ENCODE assay signal across 11 mouse cellular contexts in the genomic region with DNA sequence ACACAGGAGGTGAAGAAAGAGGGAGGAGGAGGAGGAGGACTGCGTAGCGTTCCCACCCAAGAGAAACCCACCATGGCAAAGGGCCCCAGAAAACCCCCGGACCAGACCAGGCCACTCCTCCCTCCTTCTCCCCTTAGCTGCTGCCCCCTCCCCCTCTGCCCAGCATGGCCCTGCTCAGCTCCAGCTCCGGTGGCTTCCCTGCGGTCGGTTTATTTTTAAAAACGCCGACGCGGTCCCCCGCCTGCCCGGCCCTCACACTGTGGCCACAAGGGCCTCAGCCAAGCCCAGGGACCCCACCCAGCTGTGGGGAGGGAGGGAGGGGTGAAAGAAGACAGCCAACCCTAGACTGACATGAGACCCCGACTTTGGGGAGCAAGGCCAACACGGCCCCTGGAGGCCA. TPM values are rescaled to one million over a fixed set of nuclear protein-coding genes. Genes with fewer than 3 reads are reported as not detected.
DNase-seq lines count a peak whose midpoint lies in the region; ATAC-seq lines count a peak whose summit lies in the region.
"Had no signal": no experiment of that assay in that cellular context is flagged by ENCODE, and none has a peak within 500 bp of the region (broad histone marks: within the 10 kb centered on the region; RNA-seq: fewer than 3 reads in every experiment).

No protein-coding gene starts in this region.

- peak overlapping the region; percentile 42 for H3K4me2 ChIP-seq in embryonic facial prominence, embryonic 15.5 days (replicated peaks)
- peak overlapping the region; percentile 43 for H3K4me2 ChIP-seq in limb, embryonic 11.5 days (ENCODE audit: low read depth, severe bottlenecking)

- peak; percentile 72 for ATAC-seq in embryonic facial prominence, embryonic 15.5 days (ENCODE audit: insufficient number of reproducible peaks, low FRiP score, low TSS enrichment, low read depth)
- ATAC-seq in limb, embryonic 11.5 days (ENCODE audit: insufficient number of reproducible peaks, low FRiP score, low TSS enrichment, low read depth), result 0 out of 2 replicates have a peak, but pooled peaks have one; percentile 9
- ATAC-seq: Patski had no signal

- 3% methylated on average over 12 of the region's 14 CpGs for WGBS in embryonic facial prominence, embryonic 15.5 days
- 10% methylated on average over 14 of the region's 14 CpGs for WGBS in limb, embryonic 11.5 days

- peak overlapping the region; percentile 63 for H3K27ac ChIP-seq in embryonic facial prominence, embryonic 15.5 days (replicated peaks)
- H3K27ac ChIP-seq in limb, embryonic 11.5 days (replicated peaks; ENCODE audit: low read depth, low read length), result peak overlapping the region; percentile 18; the same call in 1 of the 2 replicates

- H3K9ac ChIP-seq in embryonic facial prominence, embryonic 15.5 days, result no peak overlapping the region
- peak overlapping the region; percentile 58 for H3K9ac ChIP-seq in limb, embryonic 11.5 days (ENCODE audit: low read length)

- peaks cover 40% of the 10 kb centered on the region for H3K4me1 ChIP-seq in embryonic facial prominence, embryonic 15.5 days
- H3K4me1 ChIP-seq in limb, embryonic 11.5 days (ENCODE audit: control insufficient read depth, insufficient read depth, low read length), result peaks cover 31% of the 10 kb centered on the region

- no peaks in the 10 kb centered on the region for H3K9me3 ChIP-seq in embryonic facial prominence, embryonic 15.5 days (replicated peaks)
- H3K9me3 ChIP-seq in limb, embryonic 11.5 days (ENCODE audit: control insufficient read depth, low read length), result no peaks in the 10 kb centered on the region

- peak; percentile 58 for DNase-seq in kidney, postnatal 10 days
- DNase-seq in kidney, postnatal 36 days, result no peak
- DNase-seq in limb, embryonic 11.5 days (ENCODE audit: low spot score), result peak; percentile 51
- peak; percentile 46 for DNase-seq in neural tube, embryonic 10.5 days (ENCODE audit: extremely low spot score, low spot score)
- no peak for DNase-seq in layer of hippocampus, postnatal 14 days (ENCODE audit: low spot score in 2 of 2)
- DNase-seq in frontal cortex, postnatal 10 days (ENCODE audit: low spot score in 2 of 2), result no peak
- no peak for DNase-seq in cerebellum, adult 8-10 months
- DNase-seq: cerebellum, postnatal 36 days; right cerebral cortex, postnatal 25 days had no signal

- H3K27me3 ChIP-seq in embryonic facial prominence, embryonic 15.5 days, result peaks cover 29% of the 10 kb centered on the region
- H3K27me3 ChIP-seq in limb, embryonic 11.5 days (ENCODE audit: control insufficient read depth, insufficient read depth, low read length), result no peaks in the 10 kb centered on the region; the same call in 1 of the 2 replicates

- H3K4me3 ChIP-seq in embryonic facial prominence, embryonic 15.5 days (replicated peaks), result peak overlapping the region; percentile 40
- H3K4me3 ChIP-seq in limb, embryonic 11.5 days (ENCODE audit: low read depth, low read length), result no peak overlapping the region

- H3K36me3 ChIP-seq in embryonic facial prominence, embryonic 15.5 days, result no peaks in the 10 kb centered on the region
- no peaks in the 10 kb centered on the region for H3K36me3 ChIP-seq in limb, embryonic 11.5 days (ENCODE audit: control insufficient read depth, insufficient read depth, low read length)

RNA-seq across cellular contexts. Expression of gene Sp7, which starts 4.3 kb away (rescaled TPM):
- 35.4 and 35.8 TPM in 2 replicates for polyA plus RNA-seq in embryonic facial prominence, embryonic 15.5 days (2015; fragmentation: Nextera tagmentation; extraction: Ambion mirVana)
- 1.7 and 2.3 TPM in 2 replicates for polyA plus RNA-seq in limb, embryonic 11.5 days (2014; fragmentation: Nextera tagmentation; extraction: Ambion mirVana)
- under 1 TPM; 0.69 to 0.90 TPM for total RNA-seq in layer of hippocampus, postnatal 14 days (2021)
- polyA plus RNA-seq: Patski had no signal

RNA-seq across cellular contexts. Expression of gene Aaas, which starts 12.1 kb away (rescaled TPM):
- 61.2 and 63.0 TPM in 2 replicates for polyA plus RNA-seq in embryonic facial prominence, embryonic 15.5 days (2015; fragmentation: Nextera tagmentation; extraction: Ambion mirVana)
- 115 and 116 TPM in 2 replicates for polyA plus RNA-seq in limb, embryonic 11.5 days (2014; fragmentation: Nextera tagmentation; extraction: Ambion mirVana)
- total RNA-seq in layer of hippocampus, postnatal 14 days (2021), result 10 to 100 TPM; 25.5 to 27.7 TPM

RNA-seq across cellular contexts. Expression of gene Myg1, which starts 31.1 kb away (rescaled TPM):
- polyA plus RNA-seq in embryonic facial prominence, embryonic 15.5 days (2015; fragmentation: Nextera tagmentation; extraction: Ambion mirVana), result 95.6 and 99.4 TPM in 2 replicates
- polyA plus RNA-seq in limb, embryonic 11.5 days (2014; fragmentation: Nextera tagmentation; extraction: Ambion mirVana), result 122 and 133 TPM in 2 replicates
- 10 to 100 TPM; 51.8 to 61.3 TPM for total RNA-seq in layer of hippocampus, postnatal 14 days (2021)

RNA-seq across cellular contexts. Expression of gene Pfdn5, which starts 36.7 kb away (rescaled TPM):
- polyA plus RNA-seq in embryonic facial prominence, embryonic 15.5 days (2015; fragmentation: Nextera tagmentation; extraction: Ambion mirVana), result 398 and 407 TPM in 2 replicates
- polyA plus RNA-seq in limb, embryonic 11.5 days (2014; fragmentation: Nextera tagmentation; extraction: Ambion mirVana), result 463 and 490 TPM in 2 replicates
- total RNA-seq in layer of hippocampus, postnatal 14 days (2021), result 100 to 1,000 TPM; 317 to 334 TPM

RNA-seq across cellular contexts. Expression of gene Sp1, which starts 43.3 kb away (rescaled TPM):
- 10.0 and 11.8 TPM in 2 replicates for polyA plus RNA-seq in embryonic facial prominence, embryonic 15.5 days (2015; fragmentation: Nextera tagmentation; extraction: Ambion mirVana)
- 11.8 and 13.3 TPM in 2 replicates for polyA plus RNA-seq in limb, embryonic 11.5 days (2014; fragmentation: Nextera tagmentation; extraction: Ambion mirVana)
- 10 to 100 TPM; 22.9 to 28.3 TPM for total RNA-seq in layer of hippocampus, postnatal 14 days (2021)

Comparison
In these comparisons a context has a peak if more than half of its experiments do, and no peak if none do; other contexts are left out.
1. DNase-seq: peak in kidney, postnatal 10 days (single experiment), limb, embryonic 11.5 days (single experiment) and neural tube, embryonic 10.5 days (single experiment); none in kidney, postnatal 36 days (0 of 2), layer of hippocampus, postnatal 14 days (0 of 2), frontal cortex, postnatal 10 days (0 of 2) and cerebellum, adult 8-10 months (single experiment).
2. RNA of gene Sp7, which starts 4.3 kb away (polyA plus RNA-seq): 35.4 to 35.8 TPM in embryonic facial prominence, embryonic 15.5 days; 1.7 to 2.3 TPM in limb, embryonic 11.5 days; every median in the first group is over 10 times any median in the second.